Mouse (Mus musculus): Measurements from ENCODE around the gene Sema6b. TPM values are rescaled to one million over a fixed set of nuclear protein-coding genes. Genes with fewer than 3 reads are reported as not detected.

The Sema6b gene
- polyA plus RNA-seq, 1 experiment: 0.21 TPM

GRCm38 (mm10) chr17:56077523-56077922 lies 62.6 kb downstream of the Sema6b start:
- H3K27ac ChIP-seq (ENCODE audit: insufficient read depth, low read length): no peak overlapping the region
- TF ChIP-seq CTCF (IDR thresholded peaks at IDR 0.05; ENCODE audit: borderline replicate concordance, insufficient read depth, low read length): no peak
- TF ChIP-seq POLR2A (IDR thresholded peaks at IDR 0.05; ENCODE audit: low read depth, low read length): no peak
- no peak overlapping the region for H3K4me3 ChIP-seq (ENCODE audit: insufficient read depth, low read length)
- peaks cover 7% of the 10 kb centered on the region for H3K4me1 ChIP-seq (ENCODE audit: control insufficient read depth, insufficient read depth, low read length)

DNA sequence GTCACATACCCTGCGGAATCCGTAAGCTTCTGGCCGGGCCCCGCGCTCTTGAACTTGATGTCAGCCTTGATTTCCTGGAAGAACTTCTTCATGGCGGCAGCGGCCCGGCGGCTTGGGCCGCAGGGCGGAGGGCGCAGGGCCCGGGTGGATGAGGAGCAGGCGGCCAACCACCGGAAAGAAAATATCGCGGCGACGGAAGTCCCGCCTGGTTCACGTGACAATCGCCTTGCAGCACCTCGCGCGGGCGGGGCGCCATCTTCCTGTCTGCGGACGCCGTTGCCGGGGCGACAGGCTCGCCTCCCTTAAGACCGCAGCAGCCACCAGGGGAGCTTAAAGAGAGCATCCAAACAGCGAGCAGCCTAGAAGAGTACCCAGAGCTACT lies 65.3 kb downstream of the Sema6b start, which contains the start of gene Ubxn6:
Ubxn6 (minus strand) TSS at position 202 of the 382 bp plus-strand sequence.
- peak within 1 kb of the TSS; percentile 93 for H3K27ac ChIP-seq (ENCODE audit: insufficient read depth, low read length)

DNA sequence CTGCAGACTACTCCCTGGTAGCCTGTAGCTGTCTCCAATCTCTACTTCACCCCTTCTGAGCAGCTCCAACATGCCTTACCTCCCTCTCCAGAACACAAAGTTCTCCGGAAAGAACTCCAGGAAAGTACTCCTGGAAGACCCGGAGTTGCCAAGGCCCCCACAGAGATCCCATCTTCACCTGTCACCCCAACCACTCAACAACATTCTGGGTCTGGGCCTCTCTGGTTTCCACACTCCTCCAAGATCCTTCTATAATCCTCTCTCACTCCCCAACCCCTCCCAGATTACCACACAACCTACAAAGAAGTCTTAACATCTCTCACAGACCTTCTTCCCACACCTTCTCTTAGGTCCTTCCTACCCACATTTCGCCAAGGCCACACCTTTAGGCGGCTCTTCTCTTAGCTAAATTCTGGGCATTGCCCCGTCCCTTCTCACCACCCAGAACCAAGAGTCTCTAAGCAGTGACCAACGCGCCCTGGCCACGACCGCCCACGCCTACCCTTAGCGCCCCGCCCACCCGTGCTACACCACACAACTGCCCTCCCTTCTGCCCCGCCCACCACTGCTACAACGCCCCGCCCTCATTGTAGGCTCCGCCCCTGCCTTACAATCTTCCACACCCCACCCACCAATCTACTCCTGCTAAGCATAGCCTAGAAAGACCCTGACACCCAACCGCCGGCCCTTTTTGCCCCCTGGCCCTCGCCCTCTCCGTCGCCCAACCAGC lies 65.9 kb downstream of the Sema6b start:
- TF ChIP-seq CTCF (IDR thresholded peaks at IDR 0.05; ENCODE audit: borderline replicate concordance, insufficient read depth, low read length) (no peak), POLR2A (IDR thresholded peaks at IDR 0.05; ENCODE audit: low read depth, low read length) (peak; percentile 30)
- Histone ChIP-seq H3K4me1 (ENCODE audit: control insufficient read depth, insufficient read depth, low read length) (peaks cover 7% of the 10 kb centered on the region), H3K27ac (ENCODE audit: insufficient read depth, low read length) (peak overlapping the region; percentile 93), H3K4me3 (ENCODE audit: insufficient read depth, low read length) (peak overlapping the region; percentile 81)

More for the DNA sequence above, 65.3 kb downstream of the Sema6b start, which contains the start of gene Ubxn6:
- Histone ChIP-seq H3K4me3 (ENCODE audit: insufficient read depth, low read length) (peak within 1 kb of the TSS; percentile 81), H3K4me1 (ENCODE audit: control insufficient read depth, insufficient read depth, low read length) (peaks cover 7% of the 10 kb centered on the region)
- TF ChIP-seq CTCF (IDR thresholded peaks at IDR 0.05; ENCODE audit: borderline replicate concordance, insufficient read depth, low read length): no peak

Other genes with a start within 250 kb of the Sema6b start
- 5.8 and 10.1 TPM in 2 replicates for gene Zfp959, start 248.2 kb downstream of the Sema6b start, polyA plus RNA-seq (2011; ENCODE audit: insufficient read length, low read depth, missing spikeins)
- gene Zfp119b, start 190.8 kb downstream of the Sema6b start, polyA plus RNA-seq (2011; ENCODE audit: insufficient read length, low read depth, missing spikeins): 4.6 and 5.4 TPM in 2 replicates
- gene Ebi3, start 187.7 kb downstream of the Sema6b start, polyA plus RNA-seq (2011; ENCODE audit: insufficient read length, low read depth, missing spikeins): not detected in 2 replicates
- gene Yju2, start 181.2 kb downstream of the Sema6b start, polyA plus RNA-seq (2011; ENCODE audit: insufficient read length, low read depth, missing spikeins): 8.0 and 8.9 TPM in 2 replicates
- 0.39 TPM in 1 of 2 replicates, not detected in the other for gene Shd, start 169.9 kb downstream of the Sema6b start, polyA plus RNA-seq (2011; ENCODE audit: insufficient read length, low read depth, missing spikeins)
- gene Fsd1, start 153.8 kb downstream of the Sema6b start, polyA plus RNA-seq (2011; ENCODE audit: insufficient read length, low read depth, missing spikeins): 5.9 and 9.5 TPM in 2 replicates
- 0.35 and 0.58 TPM in 2 replicates for gene Stap2, start 134.8 kb downstream of the Sema6b start, polyA plus RNA-seq (2011; ENCODE audit: insufficient read length, low read depth, missing spikeins)
- gene Mpnd, start 134.6 kb downstream of the Sema6b start, polyA plus RNA-seq (2011; ENCODE audit: insufficient read length, low read depth, missing spikeins): 45.3 and 51.1 TPM in 2 replicates
- 89.5 and 105 TPM in 2 replicates for gene Sh3gl1, start 103.7 kb downstream of the Sema6b start, polyA plus RNA-seq (2011; ENCODE audit: insufficient read length, low read depth, missing spikeins)
- gene Chaf1a, start 99.9 kb downstream of the Sema6b start, polyA plus RNA-seq (2011; ENCODE audit: insufficient read length, low read depth, missing spikeins): 13.3 and 13.9 TPM in 2 replicates
- 35.2 and 36.6 TPM in 2 replicates for gene Ubxn6, start 65.3 kb downstream of the Sema6b start, polyA plus RNA-seq (2011; ENCODE audit: insufficient read length, low read depth, missing spikeins)
- 55.0 and 57.9 TPM in 2 replicates for gene Hdgfl2, start 60.7 kb downstream of the Sema6b start, polyA plus RNA-seq (2011; ENCODE audit: insufficient read length, low read depth, missing spikeins)
- 0.14 and 0.70 TPM in 2 replicates for gene Plin4, start 30.5 kb downstream of the Sema6b start, polyA plus RNA-seq (2011; ENCODE audit: insufficient read length, low read depth, missing spikeins)
- not detected in 2 replicates for gene Plin5, start 22.7 kb downstream of the Sema6b start, polyA plus RNA-seq (2011; ENCODE audit: insufficient read length, low read depth, missing spikeins)
- not detected in 2 replicates for gene Lrg1, start 18.3 kb downstream of the Sema6b start, polyA plus RNA-seq (2011; ENCODE audit: insufficient read length, low read depth, missing spikeins)
- 0.72 and 2.1 TPM in 2 replicates for gene Tnfaip8l1, start 22.1 kb upstream of the Sema6b start, polyA plus RNA-seq (2011; ENCODE audit: insufficient read length, low read depth, missing spikeins)
- 55.2 and 63.0 TPM in 2 replicates for gene Mydgf, start 43.6 kb upstream of the Sema6b start, polyA plus RNA-seq (2011; ENCODE audit: insufficient read length, low read depth, missing spikeins)
- 27.8 and 28.8 TPM in 2 replicates for gene Dpp9, start 78.6 kb upstream of the Sema6b start, polyA plus RNA-seq (2011; ENCODE audit: insufficient read length, low read depth, missing spikeins)
- gene Fem1a, start 116.5 kb upstream of the Sema6b start, polyA plus RNA-seq (2011; ENCODE audit: insufficient read length, low read depth, missing spikeins): 9.7 and 10.6 TPM in 2 replicates
- 11.1 and 15.6 TPM in 2 replicates for gene Ticam1, start 136.4 kb upstream of the Sema6b start, polyA plus RNA-seq (2011; ENCODE audit: insufficient read length, low read depth, missing spikeins)
- gene Plin3, start 152.5 kb upstream of the Sema6b start, polyA plus RNA-seq (2011; ENCODE audit: insufficient read length, low read depth, missing spikeins): 37.4 and 41.2 TPM in 2 replicates
- gene Arrdc5, start 159.9 kb upstream of the Sema6b start, polyA plus RNA-seq (2011; ENCODE audit: insufficient read length, low read depth, missing spikeins): not detected in 2 replicates
- 48.0 and 50.2 TPM in 2 replicates for gene Uhrf1, start 163.0 kb upstream of the Sema6b start, polyA plus RNA-seq (2011; ENCODE audit: insufficient read length, low read depth, missing spikeins)
- 21.8 and 30.8 TPM in 2 replicates for gene Kdm4b, start 185.7 kb upstream of the Sema6b start, polyA plus RNA-seq (2011; ENCODE audit: insufficient read length, low read depth, missing spikeins)